Mouse (Mus musculus): ENCODE measurements around the gene Cd34. TPM values are rescaled to one million over a fixed set of nuclear protein-coding genes. Genes with fewer than 3 reads are reported as not detected.

Gene Cd34
- polyA plus RNA-seq, 1 experiment from 2014 or later, result 50.8 TPM

- Histone ChIP-seq H3K27me3 (replicated peaks; ENCODE audit: low read depth, poor library complexity, severe bottlenecking) (peaks cover 25% of the 10 kb centered on the region), H3K4me1 (peaks cover 24% of the 10 kb centered on the region), H3K27ac (replicated peaks) (peak overlapping the region; percentile 84), H3K9me3 (no peaks in the 10 kb centered on the region), H3K36me3 (replicated peaks) (no peaks in the 10 kb centered on the region), H3K4me3 (peak overlapping the region; percentile 83)
- 2% methylated on average over 44 of the region's 44 CpGs for WGBS
- peak; percentile 59 for DNase-seq (ENCODE audit: low spot score)
Measured at GRCm38 (mm10) chr1:194976517-194977370, 38.1 kb downstream of the Cd34 start.

GRCm38 (mm10) chr1:194977371-194977761 lies 38.7 kb downstream of the Cd34 start:
- Histone ChIP-seq H3K36me3 (replicated peaks) (no peaks in the 10 kb centered on the region), H3K4me3 (peak overlapping the region; percentile 83), H3K27ac (replicated peaks) (no peak overlapping the region), H3K4me1 (peaks cover 24% of the 10 kb centered on the region), H3K9me3 (no peaks in the 10 kb centered on the region), H3K27me3 (replicated peaks; ENCODE audit: low read depth, poor library complexity, severe bottlenecking) (peaks cover 25% of the 10 kb centered on the region)
- 19% methylated on average over 1 of the region's 1 CpGs for WGBS
- no peak for DNase-seq (ENCODE audit: low spot score)

- Histone ChIP-seq H3K27ac (replicated peaks) (no peak overlapping the region), H3K4me1 (peaks cover 24% of the 10 kb centered on the region), H3K36me3 (replicated peaks) (no peaks in the 10 kb centered on the region), H3K4me3 (no peak overlapping the region), H3K27me3 (replicated peaks; ENCODE audit: low read depth, poor library complexity, severe bottlenecking) (peaks cover 25% of the 10 kb centered on the region), H3K9me3 (no peaks in the 10 kb centered on the region)
- DNase-seq (ENCODE audit: low spot score), result no peak
- 68% methylated on average over 5 of the region's 5 CpGs for WGBS
Measured at GRCm38 (mm10) chr1:194977946-194978720, 39.5 kb downstream of the Cd34 start.

GRCm38 (mm10) chr1:194980826-194981435 lies 42.3 kb downstream of the Cd34 start:
- Histone ChIP-seq H3K4me3 (no peak overlapping the region), H3K36me3 (replicated peaks) (no peaks in the 10 kb centered on the region), H3K9me3 (no peaks in the 10 kb centered on the region), H3K27ac (replicated peaks) (no peak overlapping the region), H3K27me3 (replicated peaks; ENCODE audit: low read depth, poor library complexity, severe bottlenecking) (peaks cover 11% of the 10 kb centered on the region; the same call in 1 of the 2 replicates), H3K4me1 (peaks cover 23% of the 10 kb centered on the region)
- WGBS, result 61% methylated on average over 1 of the region's 1 CpGs
- DNase-seq (ENCODE audit: low spot score), result no peak

- H3K9me3 ChIP-seq, result no peaks in the 10 kb centered on the region
- H3K27ac ChIP-seq (replicated peaks), result no peak overlapping the region
- no peaks in the 10 kb centered on the region for H3K27me3 ChIP-seq (replicated peaks; ENCODE audit: low read depth, poor library complexity, severe bottlenecking)
- H3K4me1 ChIP-seq, result peaks cover 3% of the 10 kb centered on the region; the same call in 1 of the 2 replicates
- WGBS, result 88% methylated on average over 5 of the region's 5 CpGs
- DNase-seq (ENCODE audit: low spot score), result no peak
- H3K4me3 ChIP-seq, result no peak overlapping the region
- H3K36me3 ChIP-seq (replicated peaks), result no peaks in the 10 kb centered on the region
Measured at GRCm38 (mm10) chr1:194982931-194983690, 44.5 kb downstream of the Cd34 start.

DNA sequence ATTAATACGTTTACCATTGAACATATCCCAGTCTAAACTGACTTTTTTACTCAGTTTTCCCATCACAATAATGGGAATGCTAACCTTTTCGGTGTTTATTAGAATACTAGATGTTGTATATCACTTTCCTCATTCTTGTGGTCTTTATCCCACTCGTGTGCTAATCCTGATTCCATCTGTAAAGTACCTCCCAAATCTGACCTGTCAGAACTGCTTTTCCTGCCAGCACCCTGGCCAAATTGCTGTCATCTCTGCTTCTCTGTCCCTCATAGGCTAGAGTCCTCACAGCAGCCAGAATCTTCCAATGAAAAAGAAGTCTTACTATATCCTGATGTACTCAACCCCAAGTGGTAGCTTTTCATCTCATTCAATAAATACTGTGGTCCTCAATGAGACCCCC lies 46.3 kb downstream of the Cd34 start:
- H3K9me3 ChIP-seq, result no peaks in the 10 kb centered on the region
- 84% methylated on average over 3 of the region's 3 CpGs for WGBS
- no peak for DNase-seq (ENCODE audit: low spot score)
- no peaks in the 10 kb centered on the region for H3K27me3 ChIP-seq (replicated peaks; ENCODE audit: low read depth, poor library complexity, severe bottlenecking)
- no peak overlapping the region for H3K27ac ChIP-seq (replicated peaks)
- H3K36me3 ChIP-seq (replicated peaks), result no peaks in the 10 kb centered on the region
- no peak overlapping the region for H3K4me3 ChIP-seq
- H3K4me1 ChIP-seq, result no peaks in the 10 kb centered on the region

GRCm38 (mm10) chr1:194985442-194986210 lies 47.0 kb downstream of the Cd34 start:
- 82% methylated on average over 4 of the region's 4 CpGs for WGBS
- DNase-seq (ENCODE audit: low spot score), result no peak
- H3K27me3 ChIP-seq (replicated peaks; ENCODE audit: low read depth, poor library complexity, severe bottlenecking), result no peaks in the 10 kb centered on the region

GRCm38 (mm10) chr1:194989024-194989423 lies 50.4 kb downstream of the Cd34 start:
- no peaks in the 10 kb centered on the region for H3K36me3 ChIP-seq (replicated peaks)

More at GRCm38 (mm10) chr1:194985442-194986210, 47.0 kb downstream of the Cd34 start:
- Histone ChIP-seq H3K4me3 (no peak overlapping the region), H3K36me3 (replicated peaks) (no peaks in the 10 kb centered on the region), H3K9me3 (no peaks in the 10 kb centered on the region), H3K4me1 (no peaks in the 10 kb centered on the region), H3K27ac (replicated peaks) (no peak overlapping the region)

DNA sequence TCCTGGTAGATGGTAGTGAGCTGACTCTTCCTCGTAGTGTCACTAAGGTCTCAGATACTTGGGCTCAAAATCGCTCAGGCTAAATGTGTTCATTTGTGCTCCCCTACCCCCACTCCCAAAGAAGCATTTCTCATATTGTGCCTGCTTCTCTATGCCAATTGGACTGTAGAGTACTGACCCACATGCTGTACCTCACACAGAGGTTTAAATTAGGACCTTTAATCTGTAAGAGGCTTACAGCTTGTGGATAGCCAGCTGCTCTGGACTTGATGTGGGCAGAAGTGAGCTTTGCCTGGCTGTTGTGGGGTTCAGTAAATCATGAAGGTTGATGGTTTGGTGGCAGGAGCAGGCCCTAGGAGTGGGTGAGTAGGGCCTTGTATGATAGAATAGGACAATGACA lies 52.4 kb downstream of the Cd34 start:
- H3K27ac ChIP-seq (replicated peaks), result no peak overlapping the region
- DNase-seq (ENCODE audit: low spot score), result no peak
- H3K4me3 ChIP-seq, result no peak overlapping the region
- H3K4me1 ChIP-seq, result no peaks in the 10 kb centered on the region
- no peaks in the 10 kb centered on the region for H3K36me3 ChIP-seq (replicated peaks)
- 94% methylated on average over 2 of the region's 2 CpGs for WGBS
- no peaks in the 10 kb centered on the region for H3K27me3 ChIP-seq (replicated peaks; ENCODE audit: low read depth, poor library complexity, severe bottlenecking)
- no peaks in the 10 kb centered on the region for H3K9me3 ChIP-seq

More at GRCm38 (mm10) chr1:194989024-194989423, 50.4 kb downstream of the Cd34 start:
- Histone ChIP-seq H3K27ac (replicated peaks) (no peak overlapping the region), H3K4me1 (no peaks in the 10 kb centered on the region), H3K9me3 (no peaks in the 10 kb centered on the region), H3K27me3 (replicated peaks; ENCODE audit: low read depth, poor library complexity, severe bottlenecking) (no peaks in the 10 kb centered on the region), H3K4me3 (no peak overlapping the region)
- WGBS, result 93% methylated on average over 1 of the region's 1 CpGs
- no peak for DNase-seq (ENCODE audit: low spot score)

DNA sequence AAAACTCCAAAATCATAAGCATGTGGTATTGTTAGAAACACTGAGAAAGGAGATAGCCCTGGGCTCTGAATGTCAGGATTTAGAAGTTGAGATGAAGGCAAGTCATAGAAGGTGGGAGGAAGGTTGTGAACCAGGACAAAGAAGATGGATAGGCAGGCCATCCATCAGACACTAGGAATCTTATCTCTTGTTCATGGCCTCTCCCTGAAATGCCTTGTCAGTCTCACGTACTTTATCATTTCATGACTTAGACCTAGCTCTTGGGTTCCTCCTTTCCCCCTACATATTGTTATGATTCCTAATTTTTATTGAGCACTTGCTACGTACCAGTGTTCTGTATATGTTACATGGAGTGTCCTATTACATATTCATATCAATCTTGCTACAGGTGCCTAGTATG lies 53.0 kb downstream of the Cd34 start:
- 88% methylated on average over 2 of the region's 2 CpGs for WGBS
- Histone ChIP-seq H3K27me3 (replicated peaks; ENCODE audit: low read depth, poor library complexity, severe bottlenecking) (no peaks in the 10 kb centered on the region), H3K36me3 (replicated peaks) (no peaks in the 10 kb centered on the region), H3K9me3 (no peaks in the 10 kb centered on the region), H3K4me1 (no peaks in the 10 kb centered on the region), H3K27ac (replicated peaks) (no peak overlapping the region), H3K4me3 (no peak overlapping the region)
- no peak for DNase-seq (ENCODE audit: low spot score)

- 75% methylated on average over 5 of the region's 5 CpGs for WGBS
- Histone ChIP-seq H3K4me1 (no peaks in the 10 kb centered on the region), H3K4me3 (no peak overlapping the region), H3K27me3 (replicated peaks; ENCODE audit: low read depth, poor library complexity, severe bottlenecking) (no peaks in the 10 kb centered on the region), H3K36me3 (replicated peaks) (no peaks in the 10 kb centered on the region), H3K9me3 (no peaks in the 10 kb centered on the region), H3K27ac (replicated peaks) (no peak overlapping the region)
- DNase-seq (ENCODE audit: low spot score), result no peak
Measured at GRCm38 (mm10) chr1:194992589-194993317, 54.1 kb downstream of the Cd34 start.
